Mouse (Mus musculus) intestine, postnatal 0 days (tissue): ENCODE measurements at regions not wholly inside any gene's neighbourhood (a gene's known extent, or its start where the extent isn't known, plus 50 kb on each side); places are given as distances from the start of the nearest gene placed in this dataset.

Experiments used
- ATAC-seq: fragments of 200-750 bp; cut with Nextera tagmentation; 2 replicates; pipeline ENCODE4 v1.8.0; 2017; ENCODE audit warnings: mild to moderate bottlenecking, moderate TSS enrichment, moderate library complexity
- H3K27ac ChIP-seq: fragments of 300-500 bp; sonication (generic); 2 replicates; pipeline ENCODE4 v1.5.1; 2014; ENCODE audit warnings: mild to moderate bottlenecking, low read depth, low read length, moderate library complexity
- H3K27me3 ChIP-seq: fragments of 300-500 bp; sonication (generic); replicated peaks from 2 replicates; pipeline ENCODE4 v1.6.1; 2014; ENCODE audit warnings: low read length, mixed read lengths; ENCODE audit not compliant: control insufficient read depth, insufficient read depth
- H3K36me3 ChIP-seq: fragments of 300-500 bp; sonication (generic); 2 replicates; pipeline ENCODE4 v1.6.1; 2014; ENCODE audit warnings: mild to moderate bottlenecking, moderate library complexity; ENCODE audit not compliant: control insufficient read depth, insufficient read depth
- H3K4me1 ChIP-seq: fragments of 300-500 bp; sonication (generic); replicated peaks from 2 replicates; pipeline ENCODE4 v1.6.1; 2014; ENCODE audit warnings: antibody characterized with exemption, low read length, mixed read lengths; ENCODE audit not compliant: control insufficient read depth, insufficient read depth
- H3K4me2 ChIP-seq: fragments of 300-500 bp; sonication (generic); replicated peaks from 2 replicates; pipeline ENCODE4 v1.6.1; 2014; ENCODE audit warnings: low read depth, mild to moderate bottlenecking, moderate library complexity
- H3K4me3 ChIP-seq: fragments of 300-500 bp; sonication (generic); 2 replicates; pipeline ENCODE4 v1.5.1; 2014; ENCODE audit warnings: low read depth, low read length
- H3K9ac ChIP-seq: fragments of 300-500 bp; sonication (generic); 2 replicates; pipeline ENCODE4 v1.6.1; 2014; ENCODE audit warnings: mild to moderate bottlenecking, low read depth, low read length
- H3K9me3 ChIP-seq: fragments of 300-500 bp; sonication (generic); 2 replicates; pipeline ENCODE4 v1.6.1; 2016; ENCODE audit warnings: mixed run types; ENCODE audit not compliant: control insufficient read depth
- CTCF ChIP-seq: sonication (generic); IDR thresholded peaks from 2 replicates; pipeline ENCODE4 v1.5.1; 2016; ENCODE audit warnings: low read depth, mild to moderate bottlenecking, control low read depth, antibody characterized with exemption, moderate library complexity
- WGBS: fragments of 180-500 bp; shearing (Covaris S2); extraction: QIAGEN DNeasy Blood & Tissue Kit; methylation state at CpG from one replicate; pipeline ENCODE4 v1.1.7; 2014; 5-methylcytosine and 5-hydroxymethylcytosine counted together

GRCm38 (mm10) chr19:51238181-51238523, 559.7 kb upstream of the Sorcs1 start:
- no peak for ATAC-seq
- H3K4me3 ChIP-seq = no peak overlapping the region
- no peak for TF ChIP-seq CTCF
- no peaks in the 10 kb centered on the region for H3K36me3 ChIP-seq
- no peaks in the 10 kb centered on the region for H3K9me3 ChIP-seq
- no peaks in the 10 kb centered on the region for H3K27me3 ChIP-seq
- H3K27ac ChIP-seq = no peak overlapping the region
- no peak overlapping the region for H3K9ac ChIP-seq
- H3K4me2 ChIP-seq = no peak overlapping the region
- H3K4me1 ChIP-seq = no peaks in the 10 kb centered on the region

GRCm38 (mm10) chr19:51237509-51238180, 559.2 kb upstream of the Sorcs1 start:
- no peaks in the 10 kb centered on the region for H3K27me3 ChIP-seq
- H3K9me3 ChIP-seq = no peaks in the 10 kb centered on the region
- H3K36me3 ChIP-seq = no peaks in the 10 kb centered on the region
- no peak overlapping the region for H3K4me3 ChIP-seq
- no peak for ATAC-seq
- TF ChIP-seq CTCF = no peak
- no peak overlapping the region for H3K4me2 ChIP-seq
- 81% methylated on average over 1 of the region's 1 CpGs for WGBS
- H3K9ac ChIP-seq = no peak overlapping the region
- H3K27ac ChIP-seq = no peak overlapping the region
- H3K4me1 ChIP-seq = no peaks in the 10 kb centered on the region

GRCm38 (mm10) chr19:51232525-51232924, 554.1 kb upstream of the Sorcs1 start:
- no peak for TF ChIP-seq CTCF
- Histone ChIP-seq H3K36me3 (no peaks in the 10 kb centered on the region), H3K27me3 (no peaks in the 10 kb centered on the region), H3K4me2 (no peak overlapping the region), H3K9ac (no peak overlapping the region), H3K27ac (no peak overlapping the region), H3K4me3 (no peak overlapping the region), H3K9me3 (no peaks in the 10 kb centered on the region), H3K4me1 (no peaks in the 10 kb centered on the region)
- WGBS = 78% methylated on average over 2 of the region's 2 CpGs
- no peak for ATAC-seq

- no peak for TF ChIP-seq CTCF
- no peak for ATAC-seq
- 59% methylated on average over 1 of the region's 1 CpGs for WGBS
Observed at GRCm38 (mm10) chr19:51226932-51227331, 548.5 kb upstream of the Sorcs1 start.

GRCm38 (mm10) chr19:51201391-51201790, 522.9 kb upstream of the Sorcs1 start:
- H3K36me3 ChIP-seq = no peaks in the 10 kb centered on the region
- TF ChIP-seq CTCF = peak; percentile 63

More at GRCm38 (mm10) chr19:51226932-51227331, 548.5 kb upstream of the Sorcs1 start:
- no peaks in the 10 kb centered on the region for H3K27me3 ChIP-seq
- H3K9me3 ChIP-seq = no peaks in the 10 kb centered on the region
- H3K4me3 ChIP-seq = no peak overlapping the region
- H3K36me3 ChIP-seq = no peaks in the 10 kb centered on the region
- H3K4me2 ChIP-seq = no peak overlapping the region
- H3K4me1 ChIP-seq = no peaks in the 10 kb centered on the region
- H3K9ac ChIP-seq = no peak overlapping the region
- H3K27ac ChIP-seq = no peak overlapping the region

More at GRCm38 (mm10) chr19:51201391-51201790, 522.9 kb upstream of the Sorcs1 start:
- H3K4me1 ChIP-seq = no peaks in the 10 kb centered on the region
- no peaks in the 10 kb centered on the region for H3K27me3 ChIP-seq
- no peaks in the 10 kb centered on the region for H3K9me3 ChIP-seq
- H3K4me3 ChIP-seq = no peak overlapping the region
- ATAC-seq = no peak
- no peak overlapping the region for H3K4me2 ChIP-seq
- no peak overlapping the region for H3K9ac ChIP-seq
- no peak overlapping the region for H3K27ac ChIP-seq
